ENCODE assay signal across 27 mouse cellular contexts in genomic region chr7:28305641-28306040, GRCm38 (mm10). TPM values are rescaled to one million over a fixed set of nuclear protein-coding genes. Genes with fewer than 3 reads are reported as not detected.
DNase-seq lines count a peak whose midpoint lies in the region; ATAC-seq and TF ChIP-seq lines count a peak whose summit lies in the region.
"Had no signal": no experiment of that assay in that cellular context is flagged by ENCODE, and none has a peak within 500 bp of the region (broad histone marks: within the 10 kb centered on the region; RNA-seq: fewer than 3 reads in every experiment).

No protein-coding gene starts in this region.

- TF ChIP-seq CTCF in hindbrain, postnatal 0 days (IDR thresholded peaks at IDR 0.05; ENCODE audit: low read depth) = no peak

- 0 out of 2 replicates have a peak, but pooled peaks cover 8% of the 10 kb centered on the region for H3K4me1 ChIP-seq in hindbrain, postnatal 0 days (ENCODE audit: insufficient read depth, low read length)
- H3K4me1 ChIP-seq in hindbrain, embryonic 10.5 days (replicated peaks) = peaks cover 66% of the 10 kb centered on the region

- intact Hi-C loops in left cerebral cortex, postnatal 4 days (cut with DNase I) = loop anchor here (10.0 kb wide), 1 partner anchor 121 kb away; no protein-coding TSS in a partner anchor
- intact Hi-C loops in left cerebral cortex, postnatal 14 days (cut with DNase I) = no loop called here

- ATAC-seq in hindbrain, postnatal 0 days = no peak
- ATAC-seq: CD4-positive, CD25-positive, alpha-beta regulatory T cell, adult 4 months; forebrain, embryonic 14.5 days; hindbrain, embryonic 16.5 days; intestine, embryonic 16.5 days; liver, postnatal 0 days; lung, postnatal 0 days; midbrain, embryonic 16.5 days had no signal

- no peaks in the 10 kb centered on the region for H3K9me3 ChIP-seq in hindbrain, postnatal 0 days (ENCODE audit: low read length)
- no peaks in the 10 kb centered on the region for H3K9me3 ChIP-seq in hindbrain, embryonic 10.5 days
- H3K9me3 ChIP-seq: embryonic facial prominence, embryonic 15.5 days; heart, embryonic 10.5 days; limb, embryonic 12.5 days had no signal

- H3K36me3 ChIP-seq in hindbrain, postnatal 0 days (ENCODE audit: insufficient read depth, low read length) = peaks cover 28% of the 10 kb centered on the region
- peaks cover 59% of the 10 kb centered on the region for H3K36me3 ChIP-seq in hindbrain, embryonic 10.5 days

- H3K4me3 ChIP-seq in hindbrain, postnatal 0 days (ENCODE audit: low read length) = no peak overlapping the region
- no peak overlapping the region for H3K4me3 ChIP-seq in hindbrain, embryonic 10.5 days
- H3K4me3 ChIP-seq: embryonic facial prominence, embryonic 15.5 days; heart, embryonic 10.5 days; layer of hippocampus, adult 2 months; limb, embryonic 12.5 days had no signal

- no peak overlapping the region for H3K9ac ChIP-seq in hindbrain, postnatal 0 days (replicated peaks; ENCODE audit: low read length)
- H3K9ac ChIP-seq: embryonic facial prominence, embryonic 15.5 days; limb, embryonic 12.5 days; liver, postnatal 0 days had no signal

- WGBS in hindbrain, postnatal 0 days = 72% methylated on average over 10 of the region's 10 CpGs
- 90% methylated on average over 10 of the region's 10 CpGs for WGBS in hindbrain, embryonic 10.5 days

- no peak overlapping the region for H3K27ac ChIP-seq in hindbrain, postnatal 0 days
- H3K27ac ChIP-seq in hindbrain, embryonic 10.5 days = no peak overlapping the region
- H3K27ac ChIP-seq: embryonic facial prominence, embryonic 15.5 days; heart, embryonic 10.5 days; layer of hippocampus, adult 2 months; limb, embryonic 12.5 days; macrophage had no signal

- H3K27me3 ChIP-seq in hindbrain, postnatal 0 days (ENCODE audit: insufficient read depth, low read length) = no peaks in the 10 kb centered on the region
- peaks cover 19% of the 10 kb centered on the region for H3K27me3 ChIP-seq in hindbrain, embryonic 10.5 days (ENCODE audit: insufficient read depth, poor library complexity, severe bottlenecking)

- H3K4me2 ChIP-seq in hindbrain, postnatal 0 days (ENCODE audit: low read depth, low read length) = no peak overlapping the region
- H3K4me2 ChIP-seq: embryonic facial prominence, embryonic 15.5 days; limb, embryonic 12.5 days; liver, embryonic 11.5 days had no signal

- peak; percentile 68 for DNase-seq in adrenal gland, postnatal 14 days
- DNase-seq in adrenal gland, adult (ENCODE audit: inconsistent age in 2 of 2, low spot score in 1 of 2) = no peak
- peak; percentile 43 for DNase-seq in hindbrain, postnatal 0 days (ENCODE audit: low spot score)
- no peak for DNase-seq in hindbrain, embryonic 10.5 days (ENCODE audit: low spot score)
- DNase-seq in left cerebral cortex, postnatal 4 days = peak; percentile 84
- no peak for DNase-seq in left cerebral cortex, postnatal 14 days (ENCODE audit: low spot score in 2 of 2)
- DNase-seq in kidney, postnatal 25 days = peak; percentile 36 to 77
- DNase-seq: cerebellum, adult 11-12 months; liver, postnatal 0 days had no signal

RNA-seq across cellular contexts. Expression of gene Dll3, which starts 3.6 kb away (rescaled TPM):
- total RNA-seq in adrenal gland, postnatal 14 days (2021) = 0.41 and 0.56 TPM in 2 replicates
- 20.1 and 24.8 TPM in 2 replicates for total RNA-seq in hindbrain, postnatal 0 days (2014; rRNA removed)
- 17.0 and 20.2 TPM in 2 replicates for polyA plus RNA-seq in hindbrain, postnatal 0 days (2015; fragmentation: Nextera tagmentation; extraction: Ambion mirVana)
- 50.2 and 88.5 TPM in 2 replicates for polyA plus RNA-seq in hindbrain, embryonic 10.5 days (2016; fragmentation: Nextera tagmentation; extraction: Ambion mirVana)
- 1 to 10 TPM; 6.9 to 8.1 TPM for total RNA-seq in left cerebral cortex, postnatal 4 days (2021)
- 1 to 10 TPM; 2.2 to 2.6 TPM for total RNA-seq in left cerebral cortex, postnatal 14 days (2021)
- total RNA-seq: common myeloid progenitor, adult 5-6 weeks; gastrocnemius, adult 8-10 months; hematopoietic stem cell, adult 5-6 weeks had no signal
- polyA plus RNA-seq: CD4-positive, CD25-positive, alpha-beta regulatory T cell, adult 4 months; liver, postnatal 0 days; macrophage had no signal

RNA-seq across cellular contexts. Expression of gene Timm50, which starts 6.2 kb away (rescaled TPM):
- total RNA-seq in adrenal gland, postnatal 14 days (2021) = 94.7 and 100 TPM in 2 replicates
- total RNA-seq in hindbrain, postnatal 0 days (2014; rRNA removed) = 71.6 and 82.9 TPM in 2 replicates
- 125 and 131 TPM in 2 replicates for polyA plus RNA-seq in hindbrain, postnatal 0 days (2015; fragmentation: Nextera tagmentation; extraction: Ambion mirVana)
- polyA plus RNA-seq in hindbrain, embryonic 10.5 days (2016; fragmentation: Nextera tagmentation; extraction: Ambion mirVana) = 252 and 255 TPM in 2 replicates
- 10 to 100 TPM; 59.7 to 66.7 TPM for total RNA-seq in left cerebral cortex, postnatal 4 days (2021)
- 10 to 100 TPM; 39.9 to 42.8 TPM for total RNA-seq in left cerebral cortex, postnatal 14 days (2021)

RNA-seq across cellular contexts. Expression of gene Selenov, which starts 14.7 kb away (rescaled TPM):
- not detected in 2 replicates for total RNA-seq in adrenal gland, postnatal 14 days (2021)
- 2.1 and 3.6 TPM in 2 replicates for total RNA-seq in hindbrain, postnatal 0 days (2014; rRNA removed)
- polyA plus RNA-seq in hindbrain, postnatal 0 days (2015; fragmentation: Nextera tagmentation; extraction: Ambion mirVana) = 5.1 and 7.1 TPM in 2 replicates
- polyA plus RNA-seq in hindbrain, embryonic 10.5 days (2016; fragmentation: Nextera tagmentation; extraction: Ambion mirVana) = 0.58 and 0.80 TPM in 2 replicates
- 1 to 10 TPM; 1.1 to 1.3 TPM for total RNA-seq in left cerebral cortex, postnatal 4 days (2021)
- 1 to 10 TPM; 1.2 to 3.4 TPM for total RNA-seq in left cerebral cortex, postnatal 14 days (2021)
- total RNA-seq: common myeloid progenitor, adult 5-6 weeks; gastrocnemius, adult 8-10 months; hematopoietic stem cell, adult 5-6 weeks had no signal
- polyA plus RNA-seq: CD4-positive, CD25-positive, alpha-beta regulatory T cell, adult 4 months; heart, embryonic 10.5 days; heart, embryonic 16.5 days; limb, embryonic 12.5 days; liver, embryonic 11.5 days; liver, postnatal 0 days; macrophage; small intestine, adult 2 months; thymus, postnatal 0 days had no signal

RNA-seq across cellular contexts. Expression of gene Eid2b, which starts 28.1 kb away (rescaled TPM):
- 14.2 and 14.3 TPM in 2 replicates for total RNA-seq in adrenal gland, postnatal 14 days (2021)
- 34.6 and 38.2 TPM in 2 replicates for total RNA-seq in hindbrain, postnatal 0 days (2014; rRNA removed)
- 42.3 and 45.1 TPM in 2 replicates for polyA plus RNA-seq in hindbrain, postnatal 0 days (2015; fragmentation: Nextera tagmentation; extraction: Ambion mirVana)
- 11.8 and 14.3 TPM in 2 replicates for polyA plus RNA-seq in hindbrain, embryonic 10.5 days (2016; fragmentation: Nextera tagmentation; extraction: Ambion mirVana)
- total RNA-seq in left cerebral cortex, postnatal 4 days (2021) = 10 to 100 TPM; 44.2 to 46.9 TPM
- total RNA-seq in left cerebral cortex, postnatal 14 days (2021) = 10 to 100 TPM; 40.7 to 44.1 TPM

RNA-seq across cellular contexts. Expression of gene Supt5, which starts 32.9 kb away (rescaled TPM):
- total RNA-seq in adrenal gland, postnatal 14 days (2021) = 122 and 127 TPM in 2 replicates
- total RNA-seq in hindbrain, postnatal 0 days (2014; rRNA removed) = 98.7 and 104 TPM in 2 replicates
- 71.8 and 76.5 TPM in 2 replicates for polyA plus RNA-seq in hindbrain, postnatal 0 days (2015; fragmentation: Nextera tagmentation; extraction: Ambion mirVana)
- polyA plus RNA-seq in hindbrain, embryonic 10.5 days (2016; fragmentation: Nextera tagmentation; extraction: Ambion mirVana) = 107 and 118 TPM in 2 replicates
- total RNA-seq in left cerebral cortex, postnatal 4 days (2021) = 100 to 1,000 TPM; 111 TPM
- total RNA-seq in left cerebral cortex, postnatal 14 days (2021) = 100 to 1,000 TPM; 113 to 114 TPM

Comparison
In these comparisons a context has a peak if more than half of its experiments do, and no peak if none do; other contexts are left out.
1. DNase-seq: peak in adrenal gland, postnatal 14 days (single experiment), hindbrain, postnatal 0 days (single experiment), left cerebral cortex, postnatal 4 days (single experiment) and kidney, postnatal 25 days (2 of 2); none in adrenal gland, adult (0 of 2), hindbrain, embryonic 10.5 days (single experiment) and left cerebral cortex, postnatal 14 days (0 of 2).